Mouse (Mus musculus): ENCODE data around the gene Ctss. TPM values are rescaled to one million over a fixed set of nuclear protein-coding genes. Genes with fewer than 3 reads are reported as not detected.

The Ctss gene
- polyA plus RNA-seq, 1 experiment from 2014 or later, result 24.0 TPM

GRCm38 (mm10) chr3:95499024-95499423, 27.6 kb upstream of the Ctss start, which contains the start of gene Ctsk:
Gene Ctsk, plus strand, starts transcription at chr3:95499256.
- DNase-seq (ENCODE audit: low spot score) (peak; percentile 61), ATAC-seq (replicated peaks; ENCODE audit: low FRiP score, low read depth) (no peak)
- peaks cover 19% of the 10 kb centered on the region for H3K36me3 ChIP-seq (ENCODE audit: insufficient read depth, low read length)
- no peak within 1 kb of the TSS for H3K4me3 ChIP-seq (replicated peaks; ENCODE audit: low read depth, low read length)
- H3K9ac ChIP-seq (ENCODE audit: low read depth, low read length), result no peak within 1 kb of the TSS
- 0 out of 2 replicates have a peak within 1 kb of the TSS, but pooled peaks have one; percentile 47 for H3K27ac ChIP-seq
- H3K4me1 ChIP-seq (replicated peaks; ENCODE audit: insufficient read depth, low read length), result no peaks in the 10 kb centered on the region
- peak within 1 kb of the TSS; percentile 30 for H3K4me2 ChIP-seq (ENCODE audit: low read length)
- no peaks in the 10 kb centered on the region for H3K27me3 ChIP-seq (ENCODE audit: insufficient read depth, low read length)
- no peaks in the 10 kb centered on the region for H3K9me3 ChIP-seq (replicated peaks; ENCODE audit: low read length)
- no peak for TF ChIP-seq CTCF (IDR thresholded peaks at IDR 0.05; ENCODE audit: low read depth)
- WGBS, result 69% methylated on average over 7 of the region's 7 CpGs

GRCm38 (mm10) chr3:95499496-95500140, 27.0 kb upstream of the Ctss start:
- H3K9ac ChIP-seq (ENCODE audit: low read depth, low read length), result no peak overlapping the region
- 52% methylated on average over 10 of the region's 10 CpGs for WGBS
- H3K4me1 ChIP-seq (replicated peaks; ENCODE audit: insufficient read depth, low read length), result no peaks in the 10 kb centered on the region
- no peak overlapping the region for H3K4me3 ChIP-seq (replicated peaks; ENCODE audit: low read depth, low read length)
- no peaks in the 10 kb centered on the region for H3K9me3 ChIP-seq (replicated peaks; ENCODE audit: low read length)
- 0 out of 2 replicates have a peak overlapping the region, but pooled peaks have one; percentile 47 for H3K27ac ChIP-seq
- ATAC-seq (replicated peaks; ENCODE audit: low FRiP score, low read depth) (no peak), DNase-seq (ENCODE audit: low spot score) (peak; percentile 18)
- no peaks in the 10 kb centered on the region for H3K27me3 ChIP-seq (ENCODE audit: insufficient read depth, low read length)
- peaks cover 14% of the 10 kb centered on the region for H3K36me3 ChIP-seq (ENCODE audit: insufficient read depth, low read length)
- peak overlapping the region; percentile 30 for H3K4me2 ChIP-seq (ENCODE audit: low read length)
- no peak for TF ChIP-seq CTCF (IDR thresholded peaks at IDR 0.05; ENCODE audit: low read depth)

- no peaks in the 10 kb centered on the region for H3K36me3 ChIP-seq (ENCODE audit: insufficient read depth, low read length)
- H3K9ac ChIP-seq (ENCODE audit: low read depth, low read length), result no peak overlapping the region
- no peak for ATAC-seq (replicated peaks; ENCODE audit: low FRiP score, low read depth)
- H3K4me1 ChIP-seq (replicated peaks; ENCODE audit: insufficient read depth, low read length), result no peaks in the 10 kb centered on the region
- no peak overlapping the region for H3K27ac ChIP-seq
- no peaks in the 10 kb centered on the region for H3K9me3 ChIP-seq (replicated peaks; ENCODE audit: low read length)
- no peak for DNase-seq (ENCODE audit: low spot score)
- no peaks in the 10 kb centered on the region for H3K27me3 ChIP-seq (ENCODE audit: insufficient read depth, low read length)
- H3K4me3 ChIP-seq (replicated peaks; ENCODE audit: low read depth, low read length), result no peak overlapping the region
- WGBS, result 47% methylated on average over 2 of the region's 2 CpGs
- TF ChIP-seq CTCF (IDR thresholded peaks at IDR 0.05; ENCODE audit: low read depth), result no peak
- no peak overlapping the region for H3K4me2 ChIP-seq (ENCODE audit: low read length)
Observed at GRCm38 (mm10) chr3:95502312-95502711, 24.3 kb upstream of the Ctss start.

GRCm38 (mm10) chr3:95509348-95509747, 17.2 kb upstream of the Ctss start:
- H3K36me3 ChIP-seq (ENCODE audit: insufficient read depth, low read length), result no peaks in the 10 kb centered on the region
- no peaks in the 10 kb centered on the region for H3K27me3 ChIP-seq (ENCODE audit: insufficient read depth, low read length)
- 56% methylated on average over 6 of the region's 6 CpGs for WGBS
- no peaks in the 10 kb centered on the region for H3K4me1 ChIP-seq (replicated peaks; ENCODE audit: insufficient read depth, low read length)
- H3K4me3 ChIP-seq (replicated peaks; ENCODE audit: low read depth, low read length), result no peak overlapping the region
- no peak for TF ChIP-seq CTCF (IDR thresholded peaks at IDR 0.05; ENCODE audit: low read depth)
- H3K27ac ChIP-seq, result no peak overlapping the region
- no peak overlapping the region for H3K4me2 ChIP-seq (ENCODE audit: low read length)
- ATAC-seq (replicated peaks; ENCODE audit: low FRiP score, low read depth), result no peak
- DNase-seq (ENCODE audit: low spot score), result no peak
- H3K9ac ChIP-seq (ENCODE audit: low read depth, low read length), result no peak overlapping the region
- no peaks in the 10 kb centered on the region for H3K9me3 ChIP-seq (replicated peaks; ENCODE audit: low read length)

- Histone ChIP-seq H3K4me2 (ENCODE audit: low read length) (no peak overlapping the region), H3K9ac (ENCODE audit: low read depth, low read length) (no peak overlapping the region), H3K36me3 (ENCODE audit: insufficient read depth, low read length) (no peaks in the 10 kb centered on the region), H3K9me3 (replicated peaks; ENCODE audit: low read length) (no peaks in the 10 kb centered on the region), H3K27me3 (ENCODE audit: insufficient read depth, low read length) (no peaks in the 10 kb centered on the region), H3K4me1 (replicated peaks; ENCODE audit: insufficient read depth, low read length) (no peaks in the 10 kb centered on the region), H3K4me3 (replicated peaks; ENCODE audit: low read depth, low read length) (no peak overlapping the region), H3K27ac (no peak overlapping the region)
- no peak for DNase-seq (ENCODE audit: low spot score)
- no peak for TF ChIP-seq CTCF (IDR thresholded peaks at IDR 0.05; ENCODE audit: low read depth)
- 60% methylated on average over 9 of the region's 9 CpGs for WGBS
- ATAC-seq (replicated peaks; ENCODE audit: low FRiP score, low read depth), result no peak
Observed at GRCm38 (mm10) chr3:95511611-95512180, 14.9 kb upstream of the Ctss start.

GRCm38 (mm10) chr3:95516614-95517041, 10.0 kb upstream of the Ctss start:
- no peak overlapping the region for H3K27ac ChIP-seq
- H3K9me3 ChIP-seq (replicated peaks; ENCODE audit: low read length), result no peaks in the 10 kb centered on the region
- H3K27me3 ChIP-seq (ENCODE audit: insufficient read depth, low read length), result no peaks in the 10 kb centered on the region
- DNase-seq (ENCODE audit: low spot score) (no peak), ATAC-seq (replicated peaks; ENCODE audit: low FRiP score, low read depth) (no peak)
- 91% methylated on average over 3 of the region's 3 CpGs for WGBS
- no peaks in the 10 kb centered on the region for H3K4me1 ChIP-seq (replicated peaks; ENCODE audit: insufficient read depth, low read length)
- no peak for TF ChIP-seq CTCF (IDR thresholded peaks at IDR 0.05; ENCODE audit: low read depth)
- H3K36me3 ChIP-seq (ENCODE audit: insufficient read depth, low read length), result no peaks in the 10 kb centered on the region
- no peak overlapping the region for H3K4me3 ChIP-seq (replicated peaks; ENCODE audit: low read depth, low read length)
- no peak overlapping the region for H3K4me2 ChIP-seq (ENCODE audit: low read length)
- H3K9ac ChIP-seq (ENCODE audit: low read depth, low read length), result no peak overlapping the region

All from kidney, postnatal 0 days (tissue).